Mouse (Mus musculus): Measurements from ENCODE around the gene Uchl1. TPM values are rescaled to one million over a fixed set of nuclear protein-coding genes. Genes with fewer than 3 reads are reported as not detected.

Uchl1 gene
- polyA plus RNA-seq, 1 experiment from 2014 or later, result 76.3 TPM

Other genes starting within 250 kb of the Uchl1 start
- 33.7 and 33.9 TPM in 2 replicates for gene Apbb2, start 57.3 kb upstream of the Uchl1 start, polyA plus RNA-seq (2015; fragmentation: Nextera tagmentation; extraction: Ambion mirVana)
- 9.3 and 13.0 TPM in 2 replicates for gene Limch1, start 69.7 kb downstream of the Uchl1 start, polyA plus RNA-seq (2015; fragmentation: Nextera tagmentation; extraction: Ambion mirVana)

Measured in stomach, embryonic 16.5 days (tissue).